Mouse (Mus musculus) lung, postnatal 0 days (tissue): ENCODE results near the gene Dhrs1.

Experiments used
- CTCF ChIP-seq: IDR thresholded peaks from 2 replicates; pipeline ENCODE4 v1.5.1; 2016; ENCODE audit warnings: antibody characterized with exemption, mild to moderate bottlenecking
- EP300 ChIP-seq: IDR thresholded peaks from 2 replicates; pipeline ENCODE4 v1.6.1; 2016; ENCODE audit warnings: antibody characterized with exemption, mild to moderate bottlenecking, control low read depth

- TF ChIP-seq CTCF (no peak), EP300 (no peak)
Observed at GRCm38 (mm10) chr14:55689433-55689832, 56.1 kb downstream of the Dhrs1 start.
